Mouse (Mus musculus): ENCODE data around the gene Sgtb.

Gene Sgtb

DNA sequence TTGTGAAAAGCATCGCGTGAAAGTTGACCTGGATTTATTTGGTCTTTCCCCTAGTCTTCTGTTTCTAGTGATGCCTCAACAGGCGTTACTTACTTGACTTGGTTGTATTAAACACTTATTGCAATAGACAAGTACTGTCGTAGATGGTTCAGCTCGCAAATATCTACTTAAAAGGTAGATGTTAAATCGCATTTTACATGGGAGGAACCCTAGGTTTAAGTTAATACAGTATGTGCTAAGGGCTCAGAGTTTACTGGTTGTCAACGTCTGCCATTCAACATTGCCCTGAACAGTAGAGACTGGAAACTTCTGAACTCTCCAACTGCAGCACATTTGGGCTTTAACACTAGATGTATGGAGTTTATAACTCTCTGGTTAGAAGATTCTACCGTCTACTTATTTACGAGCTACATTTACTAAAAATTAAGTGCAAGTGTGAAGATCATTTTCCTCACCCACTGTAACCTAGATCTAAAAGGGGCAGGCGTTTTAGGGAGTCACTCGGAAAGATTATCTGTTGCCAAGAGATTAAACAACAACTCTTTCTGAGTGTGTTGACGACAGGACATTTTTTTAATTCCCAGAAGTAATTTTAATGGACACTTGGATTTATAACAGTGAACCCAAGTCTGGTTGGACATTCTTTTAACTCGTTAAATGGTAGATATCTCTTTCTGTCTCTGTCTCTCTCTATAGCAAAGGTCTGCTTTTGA is 69.8 kb downstream of the Sgtb start:
- no peak for DNase-seq

- no peak for DNase-seq
Observed at GRCm38 (mm10) chr13:104187357-104187756, 77.8 kb downstream of the Sgtb start.

All from cerebellum, adult 9-10 months (tissue).